Mouse (Mus musculus): ENCODE results near the gene Gpha2.

GRCm38 (mm10) chr19:6227864-6228263 is 1.7 kb downstream of the Gpha2 start:
- TF ChIP-seq CTCF (IDR thresholded peaks at IDR 0.05; ENCODE audit: borderline replicate concordance, extremely low read depth, insufficient read depth, insufficient read length) (no peak), POLR2A (IDR thresholded peaks at IDR 0.05; ENCODE audit: borderline replicate concordance, extremely low read depth, insufficient read depth, insufficient read length, poor library complexity, severe bottlenecking) (no peak)

Data from brain, embryonic 14.5 days (tissue).